7 mouse cellular contexts compared by ENCODE assay signal in the genomic region with DNA sequence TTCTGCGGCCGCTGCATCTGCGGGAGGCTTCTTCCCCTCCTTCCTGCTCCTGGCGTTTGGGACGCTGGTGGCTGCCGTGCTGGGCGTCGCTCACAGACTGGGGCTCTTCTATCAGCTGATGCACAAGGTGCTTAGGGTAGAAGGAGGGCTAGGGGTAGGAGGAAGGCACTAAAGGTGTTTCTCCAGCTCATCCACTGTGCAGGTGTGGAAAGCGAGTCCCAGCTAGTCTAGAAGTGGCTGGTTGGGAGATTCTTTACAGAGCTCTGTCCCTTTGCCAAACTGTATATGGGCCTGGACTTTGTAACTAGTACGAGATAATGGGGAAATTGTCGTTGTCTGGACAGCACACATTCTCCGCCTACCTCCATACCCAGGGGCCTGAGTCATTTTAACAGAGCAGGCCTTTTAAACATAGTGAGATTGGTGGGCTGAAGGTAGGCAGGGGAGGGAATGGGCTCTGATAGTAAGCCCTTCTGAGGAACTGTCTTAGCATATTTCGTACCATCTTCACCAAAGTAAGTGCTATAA. TPM values are rescaled to one million over a fixed set of nuclear protein-coding genes. Genes with fewer than 3 reads are reported as not detected.
A peak's percentile ranks its signal among the peaks of the same experiment; 100 is the strongest.
DNase-seq lines count a peak whose midpoint lies in the region; ATAC-seq and TF ChIP-seq lines count a peak whose summit lies in the region.

No protein-coding gene starts in this region.

- H3K27ac ChIP-seq in testis, adult 2 months (ENCODE audit: control insufficient read depth, insufficient read depth, low read depth, low read length) = peak overlapping the region; percentile 96
- H3K27ac ChIP-seq in forebrain, embryonic 11.5 days (ENCODE audit: low read depth, low read length) = no peak overlapping the region
- peak overlapping the region; percentile 90 for H3K27ac ChIP-seq in liver, embryonic 12.5 days
- H3K27ac ChIP-seq in stomach, postnatal 0 days (replicated peaks) = peak overlapping the region; percentile 96

- no peak for TF ChIP-seq EP300 in stomach, postnatal 0 days (optimal IDR thresholded peaks at IDR 0.05)

- no peak for TF ChIP-seq CTCF in testis, adult 2 months (IDR thresholded peaks at IDR 0.05; ENCODE audit: control insufficient read depth, insufficient read depth, insufficient replicate concordance, low read depth, low read length)
- no peak for TF ChIP-seq CTCF in stomach, postnatal 0 days (IDR thresholded peaks at IDR 0.05; ENCODE audit: low read depth)

- H3K4me1 ChIP-seq in testis, adult 2 months (ENCODE audit: control insufficient read depth, insufficient read depth, low read length) = peaks cover 15% of the 10 kb centered on the region
- H3K4me1 ChIP-seq in forebrain, embryonic 11.5 days (replicated peaks; ENCODE audit: control insufficient read depth, insufficient read depth, low read length) = no peaks in the 10 kb centered on the region
- peaks cover 30% of the 10 kb centered on the region for H3K4me1 ChIP-seq in liver, embryonic 12.5 days
- H3K4me1 ChIP-seq in stomach, postnatal 0 days (replicated peaks; ENCODE audit: control insufficient read depth, insufficient read depth) = no peaks in the 10 kb centered on the region

- 19% methylated on average over 13 of the region's 13 CpGs for WGBS in forebrain, embryonic 11.5 days
- 8% methylated on average over 13 of the region's 13 CpGs for WGBS in liver, embryonic 12.5 days (ENCODE audit: insufficient replicate concordance)
- 8% methylated on average over 13 of the region's 13 CpGs for WGBS in stomach, postnatal 0 days

- peak; percentile 52 for ATAC-seq in forebrain, embryonic 11.5 days (replicated peaks; ENCODE audit: low FRiP score)
- ATAC-seq in liver, embryonic 12.5 days = peak; percentile 49
- ATAC-seq in stomach, postnatal 0 days (ENCODE audit: low FRiP score, low TSS enrichment) = peak; percentile 25

- no peaks in the 10 kb centered on the region for H3K36me3 ChIP-seq in testis, adult 2 months (ENCODE audit: control insufficient read depth, insufficient read depth, low read length)
- H3K36me3 ChIP-seq in forebrain, embryonic 11.5 days (ENCODE audit: control insufficient read depth, insufficient read depth, low read length) = no peaks in the 10 kb centered on the region; the same call in 1 of the 2 replicates
- peaks cover 34% of the 10 kb centered on the region for H3K36me3 ChIP-seq in liver, embryonic 12.5 days
- peaks cover 10% of the 10 kb centered on the region for H3K36me3 ChIP-seq in stomach, postnatal 0 days (ENCODE audit: control insufficient read depth, insufficient read depth, low read length)

- DNase-seq in testis, postnatal 14 days (ENCODE audit: low spot score) = no peak
- DNase-seq in forebrain, embryonic 11.5 days (ENCODE audit: low spot score) = no peak
- peak; percentile 24 for DNase-seq in stomach, postnatal 0 days (ENCODE audit: low spot score)
- DNase-seq in adrenal gland, adult 8-10 months = no peak
- DNase-seq in frontal cortex, postnatal 36 days (ENCODE audit: low spot score in 2 of 2) = no peak

- H3K4me2 ChIP-seq in forebrain, embryonic 11.5 days (ENCODE audit: low read depth, low read length, severe bottlenecking) = peak overlapping the region; percentile 51
- peak overlapping the region; percentile 82 for H3K4me2 ChIP-seq in liver, embryonic 12.5 days
- peak overlapping the region; percentile 75 for H3K4me2 ChIP-seq in stomach, postnatal 0 days (replicated peaks; ENCODE audit: low read depth)

- H3K9me3 ChIP-seq in forebrain, embryonic 11.5 days (ENCODE audit: control insufficient read depth, low read length) = no peaks in the 10 kb centered on the region
- no peaks in the 10 kb centered on the region for H3K9me3 ChIP-seq in liver, embryonic 12.5 days (replicated peaks)
- H3K9me3 ChIP-seq in stomach, postnatal 0 days (ENCODE audit: control insufficient read depth, low read length) = no peaks in the 10 kb centered on the region

- H3K9ac ChIP-seq in forebrain, embryonic 11.5 days (ENCODE audit: low read length) = peak overlapping the region; percentile 64
- H3K9ac ChIP-seq in liver, embryonic 12.5 days = peak overlapping the region; percentile 77
- H3K9ac ChIP-seq in stomach, postnatal 0 days (ENCODE audit: low read length) = peak overlapping the region; percentile 77

- peak overlapping the region; percentile 94 for H3K4me3 ChIP-seq in testis, adult 2 months (ENCODE audit: control insufficient read depth, low read depth, low read length)
- peak overlapping the region; percentile 59 for H3K4me3 ChIP-seq in forebrain, embryonic 11.5 days (ENCODE audit: low read depth, low read length)
- H3K4me3 ChIP-seq in liver, embryonic 12.5 days = peak overlapping the region; percentile 70
- peak overlapping the region; percentile 68 for H3K4me3 ChIP-seq in stomach, postnatal 0 days (ENCODE audit: low read depth, low read length)

- no peak for TF ChIP-seq POLR2A in testis, adult 2 months (IDR thresholded peaks at IDR 0.05; ENCODE audit: control insufficient read depth, low read depth, low read length)

- no peaks in the 10 kb centered on the region for H3K27me3 ChIP-seq in testis, adult 2 months (ENCODE audit: control insufficient read depth, insufficient read depth, low read length)
- H3K27me3 ChIP-seq in forebrain, embryonic 11.5 days (ENCODE audit: control insufficient read depth, insufficient read depth, low read length) = no peaks in the 10 kb centered on the region
- no peaks in the 10 kb centered on the region; the same call in 1 of the 2 replicates for H3K27me3 ChIP-seq in liver, embryonic 12.5 days (replicated peaks)
- no peaks in the 10 kb centered on the region for H3K27me3 ChIP-seq in stomach, postnatal 0 days (ENCODE audit: control insufficient read depth, insufficient read depth, low read length)

RNA-seq across cellular contexts. Expression of a gene that starts 1.0 kb away (rescaled TPM):
- polyA plus RNA-seq in testis, adult 2 months (2012; rRNA removed) = 11.1 and 12.0 TPM in 2 replicates
- 22.6 and 29.4 TPM in 2 replicates for polyA plus RNA-seq in forebrain, embryonic 11.5 days (2014; fragmentation: Nextera tagmentation; extraction: Ambion mirVana)
- polyA plus RNA-seq in liver, embryonic 12.5 days (2016; fragmentation: Nextera tagmentation; extraction: Ambion mirVana) = 15.8 and 21.1 TPM in 2 replicates
- 60.6 and 62.3 TPM in 2 replicates for polyA plus RNA-seq in stomach, postnatal 0 days (2015; fragmentation: Nextera tagmentation; extraction: Ambion mirVana)
- total RNA-seq in adrenal gland, adult 8-10 months (2022) = 10 to 100 TPM; 58.3 to 68.8 (median 61.9) TPM

RNA-seq across cellular contexts. Expression of a gene that starts 16.6 kb away (rescaled TPM):
- polyA plus RNA-seq in testis, adult 2 months (2012; rRNA removed) = 1.4 and 1.6 TPM in 2 replicates
- 13.5 and 14.3 TPM in 2 replicates for polyA plus RNA-seq in forebrain, embryonic 11.5 days (2014; fragmentation: Nextera tagmentation; extraction: Ambion mirVana)
- polyA plus RNA-seq in liver, embryonic 12.5 days (2016; fragmentation: Nextera tagmentation; extraction: Ambion mirVana) = 3.0 and 3.1 TPM in 2 replicates
- 5.8 and 7.2 TPM in 2 replicates for polyA plus RNA-seq in stomach, postnatal 0 days (2015; fragmentation: Nextera tagmentation; extraction: Ambion mirVana)
- total RNA-seq in adrenal gland, adult 8-10 months (2022) = 10 to 100 TPM; 33.9 to 74.0 (median 52.2) TPM

RNA-seq across cellular contexts. Expression of a gene that starts 42.7 kb away (rescaled TPM):
- not detected in 2 replicates for polyA plus RNA-seq in testis, adult 2 months (2012; rRNA removed)
- not detected in 2 replicates for polyA plus RNA-seq in forebrain, embryonic 11.5 days (2014; fragmentation: Nextera tagmentation; extraction: Ambion mirVana)
- not detected in 2 replicates for polyA plus RNA-seq in liver, embryonic 12.5 days (2016; fragmentation: Nextera tagmentation; extraction: Ambion mirVana)
- polyA plus RNA-seq in stomach, postnatal 0 days (2015; fragmentation: Nextera tagmentation; extraction: Ambion mirVana) = not detected in 2 replicates
- total RNA-seq in adrenal gland, adult 8-10 months (2022) = not detected

RNA-seq across cellular contexts. Expression of a gene that starts 57.9 kb away (rescaled TPM):
- polyA plus RNA-seq in testis, adult 2 months (2012; rRNA removed) = 0.54 and 0.67 TPM in 2 replicates
- polyA plus RNA-seq in forebrain, embryonic 11.5 days (2014; fragmentation: Nextera tagmentation; extraction: Ambion mirVana) = not detected in 2 replicates
- polyA plus RNA-seq in liver, embryonic 12.5 days (2016; fragmentation: Nextera tagmentation; extraction: Ambion mirVana) = not detected in 2 replicates
- not detected in 2 replicates for polyA plus RNA-seq in stomach, postnatal 0 days (2015; fragmentation: Nextera tagmentation; extraction: Ambion mirVana)
- not detected for total RNA-seq in adrenal gland, adult 8-10 months (2022)
